Mouse (Mus musculus): ENCODE data around the gene 5730480H06Rik. TPM values are rescaled to one million over a fixed set of nuclear protein-coding genes. Genes with fewer than 3 reads are reported as not detected.
A peak's percentile ranks its signal among the peaks of the same experiment; 100 is the strongest.

5730480H06Rik gene
- total RNA-seq (2014; rRNA removed) (10.2 and 13.8 TPM in 2 replicates), polyA plus RNA-seq (2012; rRNA removed) (2.0 and 2.8 TPM in 2 replicates)

DNA sequence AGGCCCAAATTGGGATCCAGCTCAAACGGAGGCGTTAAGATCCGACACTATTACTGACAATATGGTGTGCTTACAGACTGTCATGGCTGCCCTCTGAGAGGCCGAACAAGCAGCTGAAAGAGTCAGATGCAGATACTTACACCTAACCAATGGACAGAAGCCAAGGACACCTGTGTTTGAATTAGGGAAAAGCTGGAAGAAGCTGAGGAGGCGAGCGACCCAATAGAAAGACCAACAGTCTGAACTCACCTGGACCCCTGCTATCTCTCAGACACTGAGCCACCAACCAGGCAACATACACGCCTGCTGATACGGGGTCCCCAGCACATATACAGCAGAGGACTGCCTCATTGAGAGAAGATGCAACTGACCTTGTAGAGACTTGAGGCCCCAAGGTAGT, at the start of gene 5730480H06Rik:
Gene 5730480H06Rik (plus strand): TSS at position 301 of the 400 bp plus-strand sequence.
- Histone ChIP-seq H3K4me3 (ENCODE audit: insufficient read depth, low read depth, low read length) (no peak within 1 kb of the TSS), H3K27ac (replicated peaks; ENCODE audit: insufficient read depth, low read depth, low read length) (no peak within 1 kb of the TSS), H3K79me2 (ENCODE audit: control insufficient read depth, insufficient read depth, low read length) (no peaks in the 10 kb centered on the region), H3K36me3 (ENCODE audit: control insufficient read depth, insufficient read depth, low read length) (no peaks in the 10 kb centered on the region), H3K27me3 (ENCODE audit: control insufficient read depth, insufficient read depth, low read length) (no peaks in the 10 kb centered on the region), H3K4me1 (ENCODE audit: control insufficient read depth, insufficient read depth, low read length) (peaks cover 3% of the 10 kb centered on the region), H3K9ac (ENCODE audit: low read depth, low read length) (no peak within 1 kb of the TSS)
- DNase-seq (ENCODE audit: extremely low read depth, low read depth, low spot score) = no peak
- TF ChIP-seq POLR2A (IDR thresholded peaks at IDR 0.05; ENCODE audit: extremely low read depth, insufficient read depth, low read length) = no peak
- no peak for TF ChIP-seq CTCF (IDR thresholded peaks at IDR 0.05; ENCODE audit: low read depth, low read length)
- 94% methylated on average over 8 of the region's 8 CpGs for WGBS

DNA sequence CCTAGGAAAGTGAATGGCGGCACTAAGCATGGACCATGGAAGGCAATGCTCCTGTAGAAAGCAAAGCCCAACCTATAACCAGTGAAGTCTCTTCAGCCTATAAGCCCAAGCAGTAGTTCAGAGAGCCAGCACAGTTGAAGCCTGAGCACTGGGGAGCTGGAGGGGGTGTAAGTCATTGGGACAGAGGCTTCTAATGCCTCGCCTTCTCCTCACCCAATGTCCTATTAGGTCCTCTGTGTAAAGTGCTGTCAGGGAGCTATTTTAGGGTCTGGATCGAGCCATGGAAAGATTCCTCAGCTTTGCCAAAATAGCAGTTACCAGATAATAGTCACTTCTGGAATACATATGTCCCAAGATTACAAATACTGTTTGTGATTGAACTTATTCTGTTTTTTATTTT, 26.6 kb upstream of the 5730480H06Rik start:
- no peak overlapping the region for H3K27ac ChIP-seq (replicated peaks; ENCODE audit: insufficient read depth, low read depth, low read length)
- H3K4me3 ChIP-seq (ENCODE audit: insufficient read depth, low read depth, low read length) = no peak overlapping the region
- DNase-seq (ENCODE audit: extremely low read depth, low read depth, low spot score) = no peak
- H3K79me2 ChIP-seq (ENCODE audit: control insufficient read depth, insufficient read depth, low read length) = no peaks in the 10 kb centered on the region
- WGBS = 87% methylated on average over 3 of the region's 3 CpGs
- no peaks in the 10 kb centered on the region for H3K4me1 ChIP-seq (ENCODE audit: control insufficient read depth, insufficient read depth, low read length)
- no peak overlapping the region for H3K9ac ChIP-seq (ENCODE audit: low read depth, low read length)
- H3K36me3 ChIP-seq (ENCODE audit: control insufficient read depth, insufficient read depth, low read length) = no peaks in the 10 kb centered on the region
- TF ChIP-seq CTCF (IDR thresholded peaks at IDR 0.05; ENCODE audit: low read depth, low read length) (no peak), POLR2A (IDR thresholded peaks at IDR 0.05; ENCODE audit: extremely low read depth, insufficient read depth, low read length) (no peak)
- no peaks in the 10 kb centered on the region for H3K27me3 ChIP-seq (ENCODE audit: control insufficient read depth, insufficient read depth, low read length)

DNA sequence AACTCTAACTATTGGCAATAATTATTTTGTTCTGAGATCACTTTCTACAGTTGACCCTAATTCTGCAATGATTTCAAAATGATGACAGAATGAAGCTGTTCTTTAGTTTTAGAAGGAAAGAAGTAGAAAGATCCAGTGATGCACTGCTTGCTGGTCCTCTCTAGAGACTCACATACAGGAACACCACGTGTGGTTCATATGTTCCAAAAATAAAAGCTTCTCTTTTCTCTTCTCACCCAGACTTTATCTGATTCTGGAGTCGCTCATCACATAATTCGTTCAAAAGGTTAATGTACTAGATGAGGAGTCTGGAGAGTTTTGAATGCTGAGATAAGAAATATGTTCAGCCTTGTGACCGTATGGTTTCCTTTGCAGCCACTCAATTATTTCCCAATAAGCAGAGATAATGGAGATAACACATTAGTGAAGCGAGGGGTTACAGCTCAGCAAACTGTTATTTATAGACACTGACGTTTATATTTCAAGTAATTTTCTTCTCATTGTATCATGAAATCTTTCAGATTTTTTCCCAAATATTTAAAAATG, 12.6 kb upstream of the 5730480H06Rik start:
- Histone ChIP-seq H3K4me1 (ENCODE audit: control insufficient read depth, insufficient read depth, low read length) (no peaks in the 10 kb centered on the region; the same call in 1 of the 2 replicates), H3K36me3 (ENCODE audit: control insufficient read depth, insufficient read depth, low read length) (no peaks in the 10 kb centered on the region), H3K27me3 (ENCODE audit: control insufficient read depth, insufficient read depth, low read length) (no peaks in the 10 kb centered on the region), H3K4me3 (ENCODE audit: insufficient read depth, low read depth, low read length) (no peak overlapping the region), H3K9ac (ENCODE audit: low read depth, low read length) (no peak overlapping the region), H3K27ac (replicated peaks; ENCODE audit: insufficient read depth, low read depth, low read length) (no peak overlapping the region), H3K79me2 (ENCODE audit: control insufficient read depth, insufficient read depth, low read length) (no peaks in the 10 kb centered on the region)
- 71% methylated on average over 6 of the region's 6 CpGs for WGBS
- TF ChIP-seq POLR2A (IDR thresholded peaks at IDR 0.05; ENCODE audit: extremely low read depth, insufficient read depth, low read length) = no peak
- no peak for TF ChIP-seq CTCF (IDR thresholded peaks at IDR 0.05; ENCODE audit: low read depth, low read length)
- no peak for DNase-seq (ENCODE audit: extremely low read depth, low read depth, low spot score)

DNA sequence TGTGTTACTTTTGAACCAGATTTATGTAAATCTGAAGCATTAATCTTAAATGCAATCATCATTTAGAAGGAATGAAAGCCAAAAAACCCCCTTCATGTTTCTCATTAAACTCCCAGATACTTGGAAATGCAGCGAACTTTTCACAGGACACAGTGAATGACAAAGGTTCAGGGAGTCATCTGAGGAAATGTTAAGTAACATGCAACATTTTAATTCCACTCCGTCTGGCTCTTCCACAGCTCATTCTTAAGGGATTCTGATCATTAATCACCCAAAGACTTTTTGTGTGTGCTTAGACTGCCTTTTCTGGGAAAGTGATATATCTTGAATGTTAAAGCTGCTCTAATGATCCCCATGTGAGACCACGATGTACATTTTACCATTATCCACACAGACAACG, 7.2 kb upstream of the 5730480H06Rik start:
- Histone ChIP-seq H3K4me3 (ENCODE audit: insufficient read depth, low read depth, low read length) (no peak overlapping the region), H3K36me3 (ENCODE audit: control insufficient read depth, insufficient read depth, low read length) (no peaks in the 10 kb centered on the region), H3K27me3 (ENCODE audit: control insufficient read depth, insufficient read depth, low read length) (no peaks in the 10 kb centered on the region), H3K4me1 (ENCODE audit: control insufficient read depth, insufficient read depth, low read length) (no peaks in the 10 kb centered on the region), H3K79me2 (ENCODE audit: control insufficient read depth, insufficient read depth, low read length) (no peaks in the 10 kb centered on the region), H3K27ac (replicated peaks; ENCODE audit: insufficient read depth, low read depth, low read length) (no peak overlapping the region), H3K9ac (ENCODE audit: low read depth, low read length) (no peak overlapping the region)
- DNase-seq (ENCODE audit: extremely low read depth, low read depth, low spot score) = no peak
- WGBS = 79% methylated on average over 4 of the region's 4 CpGs
- TF ChIP-seq CTCF (IDR thresholded peaks at IDR 0.05; ENCODE audit: low read depth, low read length) (no peak), POLR2A (IDR thresholded peaks at IDR 0.05; ENCODE audit: extremely low read depth, insufficient read depth, low read length) (no peak)

DNA sequence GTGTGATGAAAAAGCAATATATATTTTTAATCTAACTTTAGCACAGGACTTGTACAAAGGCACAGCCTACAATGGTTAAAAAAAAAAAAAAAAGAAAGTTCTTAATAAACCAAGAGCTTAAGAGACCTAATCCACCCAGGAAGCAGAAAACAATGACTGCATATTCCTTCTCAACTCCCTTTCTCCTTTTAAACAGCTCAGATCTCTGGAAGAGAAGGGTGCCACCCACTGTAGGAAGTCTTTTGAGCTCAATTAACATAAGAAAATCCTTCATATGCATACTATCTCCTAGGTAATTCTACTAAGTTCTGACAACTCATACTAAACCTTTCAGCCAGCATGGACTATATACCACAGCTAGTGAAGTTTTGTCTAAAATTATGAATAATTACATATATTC, 1.5 kb upstream of the 5730480H06Rik start:
- Histone ChIP-seq H3K27me3 (ENCODE audit: control insufficient read depth, insufficient read depth, low read length) (no peaks in the 10 kb centered on the region), H3K9ac (ENCODE audit: low read depth, low read length) (no peak overlapping the region), H3K36me3 (ENCODE audit: control insufficient read depth, insufficient read depth, low read length) (no peaks in the 10 kb centered on the region), H3K27ac (replicated peaks; ENCODE audit: insufficient read depth, low read depth, low read length) (no peak overlapping the region), H3K4me1 (ENCODE audit: control insufficient read depth, insufficient read depth, low read length) (no peaks in the 10 kb centered on the region; the same call in 1 of the 2 replicates), H3K4me3 (ENCODE audit: insufficient read depth, low read depth, low read length) (no peak overlapping the region), H3K79me2 (ENCODE audit: control insufficient read depth, insufficient read depth, low read length) (no peaks in the 10 kb centered on the region)
- TF ChIP-seq POLR2A (IDR thresholded peaks at IDR 0.05; ENCODE audit: extremely low read depth, insufficient read depth, low read length) = no peak
- no peak for TF ChIP-seq CTCF (IDR thresholded peaks at IDR 0.05; ENCODE audit: low read depth, low read length)
- no peak for DNase-seq (ENCODE audit: extremely low read depth, low read depth, low spot score)

DNA sequence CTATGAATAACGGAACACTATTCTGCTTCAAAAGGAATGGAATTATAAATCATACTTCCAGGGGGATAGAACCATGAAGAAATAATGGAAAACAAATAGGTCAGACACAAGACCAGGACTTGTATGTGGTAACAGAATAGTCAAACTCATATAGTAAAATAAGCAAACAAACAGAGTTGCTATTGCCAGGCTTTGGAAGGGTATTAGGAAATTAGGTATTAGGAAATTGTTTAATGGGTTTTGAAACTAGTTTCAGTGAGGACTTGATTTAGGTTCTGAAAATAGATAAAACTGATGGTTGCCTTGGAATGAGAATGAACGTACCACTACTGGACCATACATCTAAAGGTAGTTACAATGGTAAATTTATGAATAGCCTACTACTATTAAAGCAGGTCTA, 2.0 kb downstream of the 5730480H06Rik start:
- Histone ChIP-seq H3K4me3 (ENCODE audit: insufficient read depth, low read depth, low read length) (no peak overlapping the region), H3K79me2 (ENCODE audit: control insufficient read depth, insufficient read depth, low read length) (no peaks in the 10 kb centered on the region), H3K36me3 (ENCODE audit: control insufficient read depth, insufficient read depth, low read length) (no peaks in the 10 kb centered on the region), H3K27me3 (ENCODE audit: control insufficient read depth, insufficient read depth, low read length) (no peaks in the 10 kb centered on the region), H3K27ac (replicated peaks; ENCODE audit: insufficient read depth, low read depth, low read length) (no peak overlapping the region), H3K4me1 (ENCODE audit: control insufficient read depth, insufficient read depth, low read length) (peaks cover 3% of the 10 kb centered on the region), H3K9ac (ENCODE audit: low read depth, low read length) (no peak overlapping the region)
- 59% methylated on average over 2 of the region's 2 CpGs for WGBS
- TF ChIP-seq POLR2A (IDR thresholded peaks at IDR 0.05; ENCODE audit: extremely low read depth, insufficient read depth, low read length) (no peak), CTCF (IDR thresholded peaks at IDR 0.05; ENCODE audit: low read depth, low read length) (no peak)
- DNase-seq (ENCODE audit: extremely low read depth, low read depth, low spot score) = peak; percentile 78
